Mouse (Mus musculus) right cerebral cortex, adult 2 months (tissue): ENCODE measurements around the gene Cfap97d1.

Experiments
- DNase-seq, 2 experiments: peaks; one replicate each; pipeline ENCODE4 v3.0.0; 2021 to 2022; ENCODE audit warnings: low spot score in 2 of 2

Gene Cfap97d1

DNA sequence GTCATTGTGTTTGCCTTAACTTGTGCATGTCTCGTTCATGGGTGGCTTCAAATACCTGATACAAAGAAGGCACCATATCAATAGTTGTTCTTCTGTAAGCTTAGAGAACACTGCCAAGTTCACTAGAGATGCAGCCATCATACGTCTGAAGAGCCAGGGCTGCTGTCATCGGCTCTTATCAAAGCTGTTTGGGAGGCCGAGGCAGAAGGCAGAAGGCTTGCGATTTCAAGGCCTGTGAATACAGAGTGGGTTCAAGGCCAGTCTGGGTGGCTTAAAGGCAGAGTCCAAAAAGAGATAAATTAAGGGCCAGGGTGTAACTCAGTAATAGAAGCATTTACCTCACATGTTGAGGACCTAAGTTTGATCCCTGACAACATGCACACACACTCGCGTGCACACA, 52.3 kb downstream of the Cfap97d1 start:
- no peak for DNase-seq

DNA sequence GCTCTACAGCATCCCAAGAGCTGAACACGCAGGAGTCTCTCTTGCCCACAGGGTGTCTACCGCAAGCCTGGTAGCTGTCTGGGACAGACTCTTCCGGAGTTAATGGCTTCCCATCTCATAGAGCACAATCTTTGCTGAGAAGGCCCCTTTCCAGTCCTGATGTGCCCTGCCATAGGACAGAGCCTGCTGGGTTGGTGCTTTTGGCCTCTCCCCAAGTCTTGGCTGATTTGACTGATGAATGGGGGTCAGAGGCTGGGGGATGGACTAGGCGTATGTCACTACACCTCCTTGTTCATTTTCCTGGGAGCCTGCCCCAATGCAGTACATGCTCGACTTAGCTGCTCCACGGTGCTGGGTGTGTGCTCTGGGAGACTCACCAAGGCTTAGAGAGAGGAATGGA, 53.7 kb downstream of the Cfap97d1 start:
- DNase-seq = no peak

DNA sequence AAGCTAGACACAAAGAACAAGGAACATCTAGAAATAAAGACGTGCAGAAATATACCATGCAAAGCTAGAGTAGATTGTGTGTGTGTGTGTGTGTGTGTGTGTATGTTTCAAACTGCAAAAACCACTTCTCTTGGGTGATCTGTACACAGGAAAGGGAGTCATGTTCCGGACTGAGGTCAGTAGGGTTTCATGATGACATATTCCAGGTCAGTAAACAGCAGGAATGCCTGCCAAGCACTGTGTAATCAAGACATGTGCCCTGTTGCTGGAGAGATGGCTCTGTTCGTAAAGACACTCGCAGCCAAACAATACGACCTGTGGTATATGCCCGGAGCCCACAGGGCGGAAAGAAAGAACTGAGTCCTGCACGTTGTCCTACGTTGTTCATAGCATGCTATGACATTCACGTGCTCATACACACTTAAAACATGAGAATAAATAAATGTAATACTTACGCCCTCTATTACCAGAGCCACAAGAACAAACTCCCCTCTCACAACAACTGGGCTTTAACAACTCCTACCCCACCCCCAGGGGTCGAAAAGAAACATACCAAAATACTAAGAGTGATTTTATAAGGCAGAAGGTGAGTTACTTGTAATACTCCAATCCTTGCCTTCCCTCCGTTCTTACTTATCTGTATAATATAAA, 55.5 kb downstream of the Cfap97d1 start:
- no peak for DNase-seq

DNA sequence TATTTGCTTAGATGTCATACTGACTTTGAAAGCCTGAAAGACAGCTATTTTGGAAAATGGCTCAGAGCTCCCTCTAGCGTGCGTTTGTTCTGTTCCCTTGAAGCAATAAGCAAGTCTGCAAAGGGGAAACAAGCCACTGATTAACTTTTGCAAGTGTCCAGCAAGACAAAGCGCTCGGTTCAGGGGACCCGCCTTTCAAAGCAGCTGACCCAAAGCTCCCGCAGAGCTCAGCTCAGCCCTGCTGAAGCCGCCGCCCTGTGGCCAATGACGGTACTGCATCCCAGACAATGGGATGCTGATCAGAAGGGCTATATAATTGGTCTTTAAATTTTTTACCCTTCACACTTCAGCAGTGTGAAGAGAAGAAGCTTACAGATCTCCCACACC, 56.1 kb downstream of the Cfap97d1 start:
- DNase-seq = peak; percentile 70 to 77

DNA sequence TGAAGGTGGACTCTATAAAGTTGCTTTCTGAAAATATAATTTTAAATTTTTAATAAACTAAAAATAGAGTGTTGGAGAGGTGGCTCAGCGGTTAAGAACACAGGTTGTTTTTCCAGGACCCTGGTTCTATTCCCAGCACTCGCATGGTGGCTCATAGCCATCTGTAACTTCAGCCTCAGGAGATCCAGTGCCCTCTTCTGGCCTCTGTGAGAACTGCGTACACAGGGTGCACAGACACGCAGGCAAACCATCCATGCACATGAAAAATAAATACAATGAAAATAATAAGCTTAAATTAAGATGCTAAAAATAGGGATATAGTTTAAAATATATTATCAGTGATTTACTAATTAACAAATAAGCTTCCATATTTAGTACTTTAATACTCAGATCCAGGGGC, 56.6 kb downstream of the Cfap97d1 start:
- no peak for DNase-seq

DNA sequence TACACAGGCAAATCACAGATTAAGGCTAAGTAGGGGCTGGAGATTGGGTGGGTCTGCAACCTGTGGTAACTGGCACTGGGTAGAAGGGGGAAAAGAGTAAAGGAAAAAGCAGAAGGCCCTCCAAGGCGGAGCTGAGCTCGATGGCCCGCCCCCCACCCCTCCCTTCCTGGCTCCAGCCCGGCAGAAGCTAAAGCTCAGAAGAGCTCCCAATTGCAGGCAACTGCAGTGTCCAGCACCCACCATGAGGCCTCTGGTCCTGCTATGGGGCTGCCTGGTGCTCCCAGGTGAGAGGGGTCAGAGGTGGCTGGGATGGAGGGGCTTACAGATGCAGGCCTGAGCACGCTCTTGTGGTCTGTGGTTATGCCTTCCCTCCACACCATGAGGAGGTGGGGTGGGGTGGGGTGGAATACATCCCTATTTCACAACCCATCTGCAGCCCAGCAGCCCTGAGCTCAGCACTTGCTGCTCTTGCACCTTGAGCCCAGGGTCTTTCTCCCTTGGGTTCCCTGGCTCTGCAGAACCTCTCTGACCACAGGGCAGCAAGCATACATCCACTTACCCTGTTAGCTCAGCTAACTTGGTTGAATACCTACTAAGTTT, 57.4 kb downstream of the Cfap97d1 start, which contains the start of gene Cd300lg:
TSS of gene Cd300lg (plus strand) at position 160 of the 600 bp plus-strand sequence.
- DNase-seq = no peak
